Mouse (Mus musculus): ENCODE data around the gene Stard13. TPM values are rescaled to one million over a fixed set of nuclear protein-coding genes. Genes with fewer than 3 reads are reported as not detected.

Stard13 gene
- polyA plus RNA-seq, 1 experiment from 2014 or later: 2.4 TPM

- Histone ChIP-seq H3K4me3 (no peak overlapping the region), H3K9ac (no peak overlapping the region), H3K36me3 (ENCODE audit: poor library complexity, severe bottlenecking) (no peaks in the 10 kb centered on the region), H3K27ac (no peak overlapping the region), H3K4me2 (no peak overlapping the region), H3K4me1 (peaks cover 4% of the 10 kb centered on the region; the same call in 1 of the 2 replicates), H3K9me3 (replicated peaks) (no peaks in the 10 kb centered on the region), H3K27me3 (no peaks in the 10 kb centered on the region)
- no peak for ATAC-seq
- WGBS: 97% methylated on average over 1 of the region's 1 CpGs
Measured at GRCm38 (mm10) chr5:151222791-151223190, 10.8 kb downstream of the Stard13 start.

GRCm38 (mm10) chr5:151218689-151219115 lies 14.9 kb downstream of the Stard13 start:
- no peak overlapping the region for H3K4me3 ChIP-seq
- no peaks in the 10 kb centered on the region for H3K27me3 ChIP-seq
- H3K27ac ChIP-seq: no peak overlapping the region
- peaks cover 4% of the 10 kb centered on the region; the same call in 1 of the 2 replicates for H3K4me1 ChIP-seq
- H3K4me2 ChIP-seq: no peak overlapping the region
- H3K9me3 ChIP-seq (replicated peaks): no peaks in the 10 kb centered on the region
- H3K36me3 ChIP-seq (ENCODE audit: poor library complexity, severe bottlenecking): no peaks in the 10 kb centered on the region
- WGBS: 13% methylated on average over 6 of the region's 6 CpGs
- H3K9ac ChIP-seq: no peak overlapping the region
- ATAC-seq: peak; percentile 57; the same call in 1 of the 2 replicates

- Histone ChIP-seq H3K36me3 (ENCODE audit: poor library complexity, severe bottlenecking) (no peaks in the 10 kb centered on the region), H3K27ac (no peak overlapping the region), H3K9me3 (replicated peaks) (no peaks in the 10 kb centered on the region), H3K4me3 (no peak overlapping the region), H3K4me2 (no peak overlapping the region), H3K4me1 (no peaks in the 10 kb centered on the region), H3K9ac (no peak overlapping the region), H3K27me3 (no peaks in the 10 kb centered on the region)
- WGBS: 82% methylated on average over 3 of the region's 3 CpGs
- no peak for ATAC-seq
Measured at GRCm38 (mm10) chr5:151213097-151213496, 20.5 kb downstream of the Stard13 start.

GRCm38 (mm10) chr5:151210869-151211268 lies 22.8 kb downstream of the Stard13 start:
- no peak overlapping the region for H3K4me3 ChIP-seq
- 96% methylated on average over 1 of the region's 1 CpGs for WGBS
- no peak overlapping the region for H3K27ac ChIP-seq
- no peaks in the 10 kb centered on the region for H3K4me1 ChIP-seq
- no peak for ATAC-seq
- H3K27me3 ChIP-seq: no peaks in the 10 kb centered on the region
- no peaks in the 10 kb centered on the region for H3K36me3 ChIP-seq (ENCODE audit: poor library complexity, severe bottlenecking)
- H3K4me2 ChIP-seq: no peak overlapping the region
- H3K9me3 ChIP-seq (replicated peaks): no peaks in the 10 kb centered on the region
- H3K9ac ChIP-seq: no peak overlapping the region

DNA sequence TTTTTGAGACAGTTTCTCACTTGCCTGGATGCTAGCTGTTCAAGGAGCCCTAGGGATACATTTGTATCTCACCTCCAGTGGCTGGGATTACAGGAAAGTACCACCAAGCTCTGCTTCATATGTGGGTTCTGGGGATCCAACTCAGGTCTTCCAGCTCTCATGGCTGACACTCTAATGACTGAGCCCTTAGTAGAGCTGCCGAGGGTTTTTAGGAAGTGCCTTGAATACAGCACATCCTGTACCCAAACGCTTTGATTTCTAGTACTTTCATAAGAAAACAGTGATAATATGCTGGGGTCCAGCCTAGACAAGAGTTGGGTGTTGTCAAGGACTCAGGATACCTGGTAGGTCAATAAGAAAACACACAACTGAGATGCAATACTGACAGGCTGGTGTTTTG lies 23.6 kb downstream of the Stard13 start:
- no peak for ATAC-seq

DNA sequence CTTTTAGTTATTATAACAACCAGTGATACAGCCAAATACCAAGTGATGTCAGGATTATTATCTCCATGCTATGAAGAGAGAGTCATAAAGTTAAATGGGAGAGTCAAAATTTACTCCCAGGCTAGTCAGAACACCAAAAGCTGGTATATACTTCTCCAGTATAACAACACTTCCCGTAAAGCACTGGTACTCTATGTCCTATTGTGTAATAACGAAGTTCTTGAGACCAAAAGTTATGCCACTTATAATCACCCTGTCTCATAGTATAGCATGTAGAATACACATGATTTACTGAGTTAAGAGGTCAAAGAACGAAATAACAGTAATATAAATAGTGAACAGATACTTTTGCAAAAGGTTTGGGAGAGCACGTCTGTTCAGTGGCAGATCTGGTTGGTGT lies 28.6 kb downstream of the Stard13 start:
- Histone ChIP-seq H3K4me3 (no peak overlapping the region), H3K9ac (no peak overlapping the region), H3K27me3 (no peaks in the 10 kb centered on the region), H3K9me3 (replicated peaks) (no peaks in the 10 kb centered on the region), H3K4me1 (no peaks in the 10 kb centered on the region), H3K4me2 (no peak overlapping the region), H3K36me3 (ENCODE audit: poor library complexity, severe bottlenecking) (no peaks in the 10 kb centered on the region), H3K27ac (no peak overlapping the region)
- 90% methylated on average over 4 of the region's 4 CpGs for WGBS
- no peak for ATAC-seq

More for the DNA sequence above, 23.6 kb downstream of the Stard13 start:
- Histone ChIP-seq H3K36me3 (ENCODE audit: poor library complexity, severe bottlenecking) (no peaks in the 10 kb centered on the region), H3K27ac (no peak overlapping the region), H3K9ac (no peak overlapping the region), H3K4me1 (no peaks in the 10 kb centered on the region), H3K4me3 (no peak overlapping the region), H3K27me3 (no peaks in the 10 kb centered on the region), H3K9me3 (replicated peaks) (no peaks in the 10 kb centered on the region), H3K4me2 (no peak overlapping the region)
- WGBS: 83% methylated on average over 2 of the region's 2 CpGs

- no peak overlapping the region for H3K4me2 ChIP-seq
- H3K9me3 ChIP-seq (replicated peaks): no peaks in the 10 kb centered on the region
- no peak overlapping the region for H3K9ac ChIP-seq
- 67% methylated on average over 5 of the region's 5 CpGs for WGBS
- no peaks in the 10 kb centered on the region for H3K4me1 ChIP-seq
- no peak for ATAC-seq
- no peaks in the 10 kb centered on the region for H3K36me3 ChIP-seq (ENCODE audit: poor library complexity, severe bottlenecking)
- no peak overlapping the region for H3K4me3 ChIP-seq
- H3K27me3 ChIP-seq: no peaks in the 10 kb centered on the region
- no peak overlapping the region for H3K27ac ChIP-seq
Measured at GRCm38 (mm10) chr5:151202925-151203324, 30.7 kb downstream of the Stard13 start.

DNA sequence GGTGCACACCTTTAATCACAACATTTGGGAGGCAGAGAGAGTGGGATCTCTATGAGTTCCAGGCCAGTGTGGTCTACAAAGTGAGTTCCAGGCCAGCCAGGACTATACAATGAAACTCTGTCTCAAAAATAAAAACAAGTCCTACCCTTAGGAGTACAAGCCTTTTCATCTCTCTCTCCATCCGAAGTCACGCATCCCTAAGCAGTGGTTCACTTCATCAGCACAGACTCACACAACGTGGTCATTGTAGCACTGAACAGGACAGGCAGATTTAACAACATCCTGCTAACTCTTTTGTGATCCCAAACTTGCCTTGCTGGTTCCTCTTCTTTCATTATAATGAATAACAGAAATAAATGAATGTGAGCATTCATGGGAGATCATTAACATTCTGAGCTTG lies 32.4 kb downstream of the Stard13 start:
- Histone ChIP-seq H3K4me1 (no peaks in the 10 kb centered on the region), H3K36me3 (ENCODE audit: poor library complexity, severe bottlenecking) (no peaks in the 10 kb centered on the region), H3K9me3 (replicated peaks) (no peaks in the 10 kb centered on the region), H3K4me3 (no peak overlapping the region), H3K27ac (no peak overlapping the region), H3K27me3 (no peaks in the 10 kb centered on the region), H3K4me2 (no peak overlapping the region), H3K9ac (no peak overlapping the region)
- ATAC-seq: no peak
- WGBS: 55% methylated on average over 3 of the region's 3 CpGs

DNA sequence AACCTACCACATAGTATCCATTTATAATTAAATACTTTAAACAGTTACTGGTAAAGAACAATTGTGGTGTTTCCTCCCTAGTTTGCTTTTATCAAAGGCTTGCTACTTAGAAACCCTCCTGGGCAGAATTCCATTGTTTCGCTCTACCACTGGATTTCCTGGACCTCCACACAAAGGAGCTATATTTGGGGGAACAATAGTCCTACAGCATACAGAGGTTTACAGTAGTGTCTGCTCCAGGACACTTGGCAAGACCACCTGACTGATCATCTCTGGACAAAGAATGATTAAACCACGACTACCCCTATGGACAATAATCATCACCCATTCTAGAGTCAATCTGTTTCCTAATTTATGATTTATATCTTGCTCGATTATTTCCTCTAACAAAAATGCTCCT lies 34.4 kb downstream of the Stard13 start:
- no peak for ATAC-seq

DNA sequence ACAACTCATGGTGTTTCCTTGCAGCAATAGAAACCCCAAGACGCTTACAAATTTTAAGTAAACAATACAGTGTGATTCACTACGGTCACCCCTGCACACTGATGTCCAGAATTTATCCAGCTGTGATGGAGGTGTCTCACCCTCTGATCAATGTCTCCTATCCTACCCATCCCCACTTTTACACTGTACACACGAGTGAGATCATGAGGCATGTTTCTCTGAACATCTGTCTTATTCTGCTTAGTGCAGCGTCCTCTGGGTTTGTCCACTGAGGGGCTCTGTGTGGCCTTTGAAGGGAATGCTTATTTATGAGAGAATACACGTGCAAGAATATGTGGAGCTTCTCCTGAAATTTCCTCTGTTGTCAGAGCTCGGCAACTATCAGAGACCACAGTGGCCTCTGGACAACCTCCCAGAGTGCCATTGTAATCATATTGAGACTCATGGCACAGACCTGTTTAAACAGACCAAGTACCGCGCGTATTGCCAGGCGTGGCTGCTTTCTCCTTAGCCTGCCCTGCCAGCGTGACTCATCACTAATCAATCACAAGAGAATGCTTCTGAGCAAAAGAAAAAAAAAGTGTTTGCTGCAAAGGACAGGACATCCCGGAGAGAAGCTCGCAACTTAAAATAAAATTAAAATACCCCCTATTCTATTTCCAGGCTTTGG lies 36.9 kb downstream of the Stard13 start:
- Histone ChIP-seq H3K4me3 (no peak overlapping the region), H3K9me3 (replicated peaks) (no peaks in the 10 kb centered on the region), H3K27me3 (no peaks in the 10 kb centered on the region), H3K27ac (no peak overlapping the region), H3K4me1 (no peaks in the 10 kb centered on the region), H3K4me2 (no peak overlapping the region), H3K9ac (no peak overlapping the region), H3K36me3 (ENCODE audit: poor library complexity, severe bottlenecking) (no peaks in the 10 kb centered on the region)
- no peak for ATAC-seq
- WGBS: 64% methylated on average over 13 of the region's 13 CpGs

More for the DNA sequence above, 34.4 kb downstream of the Stard13 start:
- Histone ChIP-seq H3K4me3 (no peak overlapping the region), H3K36me3 (ENCODE audit: poor library complexity, severe bottlenecking) (no peaks in the 10 kb centered on the region), H3K27me3 (no peaks in the 10 kb centered on the region), H3K9me3 (replicated peaks) (no peaks in the 10 kb centered on the region), H3K27ac (no peak overlapping the region), H3K9ac (no peak overlapping the region), H3K4me1 (no peaks in the 10 kb centered on the region), H3K4me2 (no peak overlapping the region)
- WGBS: 85% methylated on average over 3 of the region's 3 CpGs

DNA sequence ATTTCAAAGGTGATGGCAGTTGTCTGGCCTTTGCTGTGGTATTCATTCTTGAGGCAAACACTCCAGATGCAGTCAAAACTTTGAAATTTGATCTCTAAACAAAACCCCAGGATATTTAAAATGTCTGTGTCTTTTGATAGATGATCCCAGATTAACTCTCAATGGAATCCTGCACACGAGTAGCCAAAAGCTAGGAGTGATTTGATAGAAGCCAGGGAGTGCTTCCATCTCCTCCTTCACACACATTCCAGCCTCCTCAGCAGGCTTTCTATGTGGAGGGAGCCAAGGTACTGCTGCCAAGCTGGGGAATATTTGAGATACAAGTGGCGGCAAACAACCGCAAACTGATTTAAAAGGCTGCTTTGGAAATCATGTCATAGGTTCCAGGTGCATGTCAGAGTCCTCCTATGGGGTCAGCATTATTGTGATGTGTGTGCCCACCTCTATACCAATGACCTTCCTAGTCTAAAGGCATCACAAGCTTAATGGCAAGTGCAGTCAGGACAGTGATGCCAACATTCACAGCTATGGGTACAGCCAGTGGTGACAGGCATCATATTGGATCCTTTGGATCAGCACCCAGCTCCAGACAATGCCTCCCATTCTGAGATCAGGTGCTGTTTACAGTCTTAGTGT lies 39.6 kb downstream of the Stard13 start:
- WGBS: 61% methylated on average over 3 of the region's 3 CpGs
- Histone ChIP-seq H3K36me3 (ENCODE audit: poor library complexity, severe bottlenecking) (no peaks in the 10 kb centered on the region), H3K4me1 (peaks cover 8% of the 10 kb centered on the region; the same call in 1 of the 2 replicates), H3K27me3 (0 out of 2 replicates have a peak, but pooled peaks cover 3% of the 10 kb centered on the region), H3K27ac (no peak overlapping the region), H3K4me3 (no peak overlapping the region), H3K4me2 (no peak overlapping the region), H3K9ac (no peak overlapping the region), H3K9me3 (replicated peaks) (no peaks in the 10 kb centered on the region)
- no peak for ATAC-seq

GRCm38 (mm10) chr5:151192266-151192665 lies 41.4 kb downstream of the Stard13 start:
- Histone ChIP-seq H3K4me3 (no peak overlapping the region), H3K9me3 (replicated peaks) (no peaks in the 10 kb centered on the region), H3K36me3 (ENCODE audit: poor library complexity, severe bottlenecking) (no peaks in the 10 kb centered on the region), H3K4me1 (peaks cover 8% of the 10 kb centered on the region; the same call in 1 of the 2 replicates), H3K27me3 (0 out of 2 replicates have a peak, but pooled peaks cover 3% of the 10 kb centered on the region), H3K27ac (no peak overlapping the region), H3K4me2 (no peak overlapping the region), H3K9ac (no peak overlapping the region)
- 86% methylated on average over 2 of the region's 2 CpGs for WGBS
- ATAC-seq: no peak

Measured in forebrain, embryonic 13.5 days (tissue).